Mouse (Mus musculus) intestine, postnatal 0 days (tissue): Measurements from ENCODE around the gene Olfr1015. TPM values are rescaled to one million over a fixed set of nuclear protein-coding genes. Genes with fewer than 3 reads are reported as not detected.

ENCODE experiments used
- ATAC-seq: fragments of 200-750 bp; cut with Nextera tagmentation; 2 replicates; pipeline ENCODE4 v1.8.0; 2017; ENCODE audit warnings: mild to moderate bottlenecking, moderate TSS enrichment, moderate library complexity
- H3K27ac ChIP-seq: fragments of 300-500 bp; sonication (generic); 2 replicates; pipeline ENCODE4 v1.5.1; 2014; ENCODE audit warnings: mild to moderate bottlenecking, low read depth, low read length, moderate library complexity
- H3K27me3 ChIP-seq: fragments of 300-500 bp; sonication (generic); replicated peaks from 2 replicates; pipeline ENCODE4 v1.6.1; 2014; ENCODE audit warnings: low read length, mixed read lengths; ENCODE audit not compliant: control insufficient read depth, insufficient read depth
- H3K36me3 ChIP-seq: fragments of 300-500 bp; sonication (generic); 2 replicates; pipeline ENCODE4 v1.6.1; 2014; ENCODE audit warnings: mild to moderate bottlenecking, moderate library complexity; ENCODE audit not compliant: control insufficient read depth, insufficient read depth
- H3K4me1 ChIP-seq: fragments of 300-500 bp; sonication (generic); replicated peaks from 2 replicates; pipeline ENCODE4 v1.6.1; 2014; ENCODE audit warnings: antibody characterized with exemption, low read length, mixed read lengths; ENCODE audit not compliant: control insufficient read depth, insufficient read depth
- H3K4me2 ChIP-seq: fragments of 300-500 bp; sonication (generic); replicated peaks from 2 replicates; pipeline ENCODE4 v1.6.1; 2014; ENCODE audit warnings: low read depth, mild to moderate bottlenecking, moderate library complexity
- H3K4me3 ChIP-seq: fragments of 300-500 bp; sonication (generic); 2 replicates; pipeline ENCODE4 v1.5.1; 2014; ENCODE audit warnings: low read depth, low read length
- H3K9ac ChIP-seq: fragments of 300-500 bp; sonication (generic); 2 replicates; pipeline ENCODE4 v1.6.1; 2014; ENCODE audit warnings: mild to moderate bottlenecking, low read depth, low read length
- H3K9me3 ChIP-seq: fragments of 300-500 bp; sonication (generic); 2 replicates; pipeline ENCODE4 v1.6.1; 2016; ENCODE audit warnings: mixed run types; ENCODE audit not compliant: control insufficient read depth
- CTCF ChIP-seq: sonication (generic); IDR thresholded peaks from 2 replicates; pipeline ENCODE4 v1.5.1; 2016; ENCODE audit warnings: low read depth, mild to moderate bottlenecking, control low read depth, antibody characterized with exemption, moderate library complexity
- WGBS: fragments of 180-500 bp; shearing (Covaris S2); extraction: QIAGEN DNeasy Blood & Tissue Kit; methylation state at CpG from one replicate; pipeline ENCODE4 v1.1.7; 2014; 5-methylcytosine and 5-hydroxymethylcytosine counted together
- polyA plus RNA-seq: library from polyadenylated mRNA; unstranded; fragments of >200 nt; fragmentation: Nextera tagmentation; extraction: Ambion mirVana; gene quantifications from 2 replicates; pipeline ENCODE4 v1.2.1, GENCODE M21; 2015

Gene Olfr1015
- polyA plus RNA-seq, 1 experiment from 2014 or later: not detected

DNA sequence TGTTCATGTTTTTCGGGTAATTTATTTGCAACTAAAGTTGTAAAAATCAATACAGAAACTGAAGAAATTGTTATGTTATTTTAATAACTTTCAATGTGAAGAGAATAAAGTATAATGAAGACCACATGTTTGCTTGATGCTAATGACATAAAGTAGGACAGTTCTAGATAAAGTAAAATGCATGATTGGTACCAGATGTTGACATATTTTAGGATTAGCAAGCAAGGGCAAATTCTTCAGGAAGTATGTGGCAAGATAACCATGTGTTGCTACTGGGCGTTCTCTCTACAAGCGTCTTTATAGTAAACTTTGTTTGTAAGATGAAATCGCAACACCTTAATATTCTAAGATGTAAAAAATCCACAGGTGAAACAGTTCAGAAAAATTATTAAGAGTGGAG, 22.7 kb downstream of the Olfr1015 start:
- no peak overlapping the region for H3K4me3 ChIP-seq
- H3K9ac ChIP-seq: no peak overlapping the region
- no peak for ATAC-seq
- H3K27ac ChIP-seq: no peak overlapping the region
- H3K36me3 ChIP-seq: no peaks in the 10 kb centered on the region
- H3K4me1 ChIP-seq: no peaks in the 10 kb centered on the region
- no peak overlapping the region for H3K4me2 ChIP-seq
- TF ChIP-seq CTCF: no peak
- no peaks in the 10 kb centered on the region for H3K9me3 ChIP-seq
- no peaks in the 10 kb centered on the region for H3K27me3 ChIP-seq
- 84% methylated on average over 4 of the region's 4 CpGs for WGBS

GRCm38 (mm10) chr2:85818179-85818578, 36.4 kb downstream of the Olfr1015 start, which contains the start of gene Olfr1018:
Gene Olfr1018 (plus strand): TSS chr2:85818479.
- no peak within 1 kb of the TSS for H3K27ac ChIP-seq
- H3K36me3 ChIP-seq: no peaks in the 10 kb centered on the region
- no peak within 1 kb of the TSS for H3K9ac ChIP-seq
- no peak within 1 kb of the TSS for H3K4me3 ChIP-seq
- no peak within 1 kb of the TSS for H3K4me2 ChIP-seq
- no peaks in the 10 kb centered on the region for H3K9me3 ChIP-seq
- no peak for TF ChIP-seq CTCF
- no peaks in the 10 kb centered on the region for H3K4me1 ChIP-seq
- no peak for ATAC-seq
- H3K27me3 ChIP-seq: no peaks in the 10 kb centered on the region

Other genes starting within 250 kb of the Olfr1015 start
- gene Olfr996, start 202.8 kb upstream of the Olfr1015 start, polyA plus RNA-seq: not detected in 2 replicates
- gene Olfr998, start 193.1 kb upstream of the Olfr1015 start, polyA plus RNA-seq: not detected in 2 replicates
- not detected in 2 replicates for gene Olfr1000, start 170.1 kb upstream of the Olfr1015 start, polyA plus RNA-seq
- not detected in 2 replicates for gene Olfr1002, start 131.3 kb upstream of the Olfr1015 start, polyA plus RNA-seq
- not detected in 2 replicates for gene Olfr154, start 117.6 kb upstream of the Olfr1015 start, polyA plus RNA-seq
- gene Olfr1006, start 103.2 kb upstream of the Olfr1015 start, polyA plus RNA-seq: not detected in 2 replicates
- not detected in 2 replicates for gene Olfr1008, start 92.6 kb upstream of the Olfr1015 start, polyA plus RNA-seq
- gene Olfr1009, start 66.6 kb upstream of the Olfr1015 start, polyA plus RNA-seq: not detected in 2 replicates
- gene Olfr1012, start 19.3 kb upstream of the Olfr1015 start, polyA plus RNA-seq: not detected in 2 replicates
- gene Olfr1013, start 14.9 kb upstream of the Olfr1015 start, polyA plus RNA-seq: not detected in 2 replicates
- not detected in 2 replicates for gene Olfr1014, start 9.3 kb upstream of the Olfr1015 start, polyA plus RNA-seq
- gene Olfr1016, start 20.5 kb downstream of the Olfr1015 start, polyA plus RNA-seq: not detected in 2 replicates
- gene Olfr1018, start 36.5 kb downstream of the Olfr1015 start, polyA plus RNA-seq: not detected in 2 replicates
- not detected in 2 replicates for gene Olfr1019, start 63.5 kb downstream of the Olfr1015 start, polyA plus RNA-seq
- not detected in 2 replicates for gene Olfr1020, start 65.0 kb downstream of the Olfr1015 start, polyA plus RNA-seq
- gene Olfr1022, start 86.6 kb downstream of the Olfr1015 start, polyA plus RNA-seq: not detected in 2 replicates
- gene Olfr1023, start 103.6 kb downstream of the Olfr1015 start, polyA plus RNA-seq: not detected in 2 replicates
- not detected in 2 replicates for gene Olfr1024, start 123.0 kb downstream of the Olfr1015 start, polyA plus RNA-seq
- gene Olfr1025-ps1, start 133.2 kb downstream of the Olfr1015 start, polyA plus RNA-seq: not detected in 2 replicates
- not detected in 2 replicates for gene Olfr1026, start 139.5 kb downstream of the Olfr1015 start, polyA plus RNA-seq
- not detected in 2 replicates for gene Olfr1028, start 168.4 kb downstream of the Olfr1015 start, polyA plus RNA-seq
- not detected in 2 replicates for gene Olfr1029, start 191.9 kb downstream of the Olfr1015 start, polyA plus RNA-seq
- not detected in 2 replicates for gene Olfr1030, start 197.3 kb downstream of the Olfr1015 start, polyA plus RNA-seq
- not detected in 2 replicates for gene Olfr1031, start 208.3 kb downstream of the Olfr1015 start, polyA plus RNA-seq
- gene Olfr1032, start 223.5 kb downstream of the Olfr1015 start, polyA plus RNA-seq: not detected in 2 replicates
- gene Olfr1033, start 238.6 kb downstream of the Olfr1015 start, polyA plus RNA-seq: 1.3 and 1.5 TPM in 2 replicates